Mouse (Mus musculus): ENCODE data around the gene Myo1e.

- TF ChIP-seq GATA1 (IDR thresholded peaks at IDR 0.05; ENCODE audit: borderline replicate concordance, low read length) (no peak), POLR2AphosphoS5 (IDR thresholded peaks at IDR 0.05; ENCODE audit: insufficient replicate concordance, low read depth, low read length) (no peak), CTCF (IDR thresholded peaks at IDR 0.05; ENCODE audit: low read depth, low read length) (no peak), GATA2 (IDR thresholded peaks at IDR 0.05; ENCODE audit: borderline replicate concordance, low read depth, low read length) (no peak)
Observed at GRCm38 (mm10) chr9:70290785-70291184, 83.6 kb downstream of the Myo1e start.

Measured in G1E (cell line).